Mouse (Mus musculus) kidney, embryonic 16.5 days (tissue): ENCODE measurements around the gene Zfp867. TPM values are rescaled to one million over a fixed set of nuclear protein-coding genes. Genes with fewer than 3 reads are reported as not detected.
A peak's percentile ranks its signal among the peaks of the same experiment; 100 is the strongest.

Experiments used
- ATAC-seq: fragments of 200-750 bp; cut with Nextera tagmentation; 2 replicates; pipeline ENCODE4 v1.8.0; 2017; ENCODE audit warnings: moderate TSS enrichment; ENCODE audit not compliant: low FRiP score, low TSS enrichment
- H3K27ac ChIP-seq: fragments of 300-500 bp; sonication (generic); 2 replicates; pipeline ENCODE4 v1.5.1; 2014; ENCODE audit warnings: low read length
- H3K27me3 ChIP-seq: fragments of 300-500 bp; sonication (generic); 2 replicates; pipeline ENCODE4 v1.6.1; 2014; ENCODE audit warnings: low read length, control low read depth, mixed read lengths; ENCODE audit not compliant: insufficient read depth
- H3K36me3 ChIP-seq: fragments of 300-500 bp; sonication (generic); 2 replicates; pipeline ENCODE4 v1.6.1; 2014; ENCODE audit warnings: low read length, control low read depth, mixed read lengths; ENCODE audit not compliant: insufficient read depth
- H3K4me1 ChIP-seq: fragments of 300-500 bp; sonication (generic); 2 replicates; pipeline ENCODE4 v1.6.1; 2014; ENCODE audit warnings: low read length, control low read depth, mixed read lengths; ENCODE audit not compliant: insufficient read depth
- H3K4me2 ChIP-seq: fragments of 300-500 bp; sonication (generic); replicated peaks from 2 replicates; pipeline ENCODE4 v1.6.1; 2014; ENCODE audit warnings: low read depth, low read length
- H3K4me3 ChIP-seq: fragments of 300-500 bp; sonication (generic); 2 replicates; pipeline ENCODE4 v1.5.1; 2014; ENCODE audit warnings: mild to moderate bottlenecking, low read length
- H3K9ac ChIP-seq: fragments of 300-500 bp; sonication (generic); replicated peaks from 2 replicates; pipeline ENCODE4 v1.6.1; 2014; ENCODE audit warnings: low read length
- H3K9me3 ChIP-seq: fragments of 300-500 bp; sonication (generic); 2 replicates; pipeline ENCODE4 v1.6.1; 2016; ENCODE audit warnings: low read length, control low read depth
- WGBS: fragments of 180-500 bp; shearing (Covaris S2); extraction: QIAGEN DNeasy Blood & Tissue Kit; methylation state at CpG from one replicate; pipeline ENCODE4 v1.1.7; 2014; 5-methylcytosine and 5-hydroxymethylcytosine counted together
- polyA plus RNA-seq: library from polyadenylated mRNA; unstranded; fragments of >200 nt; fragmentation: Nextera tagmentation; extraction: Ambion mirVana; gene quantifications from 2 replicates; pipeline ENCODE4 v1.2.1, GENCODE M21; 2015

The Zfp867 gene
- polyA plus RNA-seq, 1 experiment from 2014 or later, result 9.3 TPM

GRCm38 (mm10) chr11:59505839-59506712 is 33.8 kb upstream of the Zfp867 start:
- Histone ChIP-seq H3K27me3 (no peaks in the 10 kb centered on the region), H3K9ac (peak overlapping the region; percentile 99), H3K4me1 (peaks cover 19% of the 10 kb centered on the region), H3K4me2 (peak overlapping the region; percentile 95), H3K36me3 (peaks cover 34% of the 10 kb centered on the region), H3K27ac (peak overlapping the region; percentile 95), H3K4me3 (peak overlapping the region; percentile 68), H3K9me3 (no peaks in the 10 kb centered on the region)
- peak; percentile 96 for ATAC-seq
- WGBS, result 1% methylated on average over 64 of the region's 71 CpGs

- H3K9ac ChIP-seq, result peak overlapping the region; percentile 99
- peak; percentile 53 for ATAC-seq
- under 1% methylated on average over 21 of the region's 21 CpGs for WGBS
- peaks cover 19% of the 10 kb centered on the region for H3K4me1 ChIP-seq
- H3K36me3 ChIP-seq, result peaks cover 37% of the 10 kb centered on the region
- H3K27ac ChIP-seq, result peak overlapping the region; percentile 95
- H3K27me3 ChIP-seq, result no peaks in the 10 kb centered on the region
- peak overlapping the region; percentile 68 for H3K4me3 ChIP-seq
- H3K9me3 ChIP-seq, result no peaks in the 10 kb centered on the region
- H3K4me2 ChIP-seq, result peak overlapping the region; percentile 95
These were observed 33.1 kb upstream of the Zfp867 start for GRCm38 (mm10) chr11:59505351-59505838.

GRCm38 (mm10) chr11:59501978-59502700 is 29.9 kb upstream of the Zfp867 start:
- ATAC-seq, result no peak
- H3K36me3 ChIP-seq, result peaks cover 68% of the 10 kb centered on the region
- WGBS, result 85% methylated on average over 5 of the region's 5 CpGs

GRCm38 (mm10) chr11:59497747-59498146 is 25.5 kb upstream of the Zfp867 start:
- no peaks in the 10 kb centered on the region for H3K27me3 ChIP-seq
- 92% methylated on average over 7 of the region's 7 CpGs for WGBS
- H3K9ac ChIP-seq, result no peak overlapping the region
- no peaks in the 10 kb centered on the region; the same call in 1 of the 2 replicates for H3K9me3 ChIP-seq
- H3K27ac ChIP-seq, result no peak overlapping the region
- no peaks in the 10 kb centered on the region for H3K4me1 ChIP-seq
- no peak for ATAC-seq
- H3K36me3 ChIP-seq, result peaks cover 96% of the 10 kb centered on the region
- no peak overlapping the region for H3K4me3 ChIP-seq
- H3K4me2 ChIP-seq, result no peak overlapping the region

More at GRCm38 (mm10) chr11:59501978-59502700, 29.9 kb upstream of the Zfp867 start:
- Histone ChIP-seq H3K27me3 (no peaks in the 10 kb centered on the region), H3K4me3 (no peak overlapping the region), H3K4me1 (peaks cover 12% of the 10 kb centered on the region), H3K27ac (no peak overlapping the region), H3K9ac (no peak overlapping the region), H3K4me2 (no peak overlapping the region), H3K9me3 (no peaks in the 10 kb centered on the region; the same call in 1 of the 2 replicates)

GRCm38 (mm10) chr11:59496672-59497310 is 24.5 kb upstream of the Zfp867 start:
- no peaks in the 10 kb centered on the region for H3K27me3 ChIP-seq
- WGBS, result 84% methylated on average over 6 of the region's 6 CpGs

GRCm38 (mm10) chr11:59486222-59486621 is 13.9 kb upstream of the Zfp867 start:
- 85% methylated on average over 8 of the region's 8 CpGs for WGBS
- ATAC-seq, result no peak
- Histone ChIP-seq H3K27me3 (no peaks in the 10 kb centered on the region), H3K9ac (no peak overlapping the region), H3K4me3 (no peak overlapping the region), H3K27ac (no peak overlapping the region), H3K4me1 (no peaks in the 10 kb centered on the region), H3K4me2 (no peak overlapping the region), H3K9me3 (no peaks in the 10 kb centered on the region), H3K36me3 (peaks cover 42% of the 10 kb centered on the region)

More at GRCm38 (mm10) chr11:59496672-59497310, 24.5 kb upstream of the Zfp867 start:
- Histone ChIP-seq H3K4me1 (no peaks in the 10 kb centered on the region), H3K36me3 (peaks cover 96% of the 10 kb centered on the region), H3K4me2 (no peak overlapping the region), H3K9me3 (no peaks in the 10 kb centered on the region; the same call in 1 of the 2 replicates), H3K9ac (no peak overlapping the region), H3K4me3 (no peak overlapping the region), H3K27ac (no peak overlapping the region)
- no peak for ATAC-seq

GRCm38 (mm10) chr11:59485641-59486040 is 13.4 kb upstream of the Zfp867 start:
- Histone ChIP-seq H3K4me2 (no peak overlapping the region), H3K4me1 (no peaks in the 10 kb centered on the region), H3K4me3 (no peak overlapping the region), H3K9me3 (no peaks in the 10 kb centered on the region), H3K36me3 (peaks cover 37% of the 10 kb centered on the region), H3K27me3 (no peaks in the 10 kb centered on the region), H3K27ac (no peak overlapping the region), H3K9ac (no peak overlapping the region)
- ATAC-seq, result no peak
- WGBS, result 56% methylated on average over 2 of the region's 2 CpGs

- WGBS, result 8% methylated on average over 2 of the region's 2 CpGs
These were observed 10.9 kb upstream of the Zfp867 start for GRCm38 (mm10) chr11:59483212-59483611.

GRCm38 (mm10) chr11:59477240-59477639 is 5.0 kb upstream of the Zfp867 start:
- no peak overlapping the region for H3K27ac ChIP-seq
- no peaks in the 10 kb centered on the region for H3K4me1 ChIP-seq
- no peaks in the 10 kb centered on the region for H3K9me3 ChIP-seq
- no peak overlapping the region for H3K9ac ChIP-seq
- no peak overlapping the region for H3K4me2 ChIP-seq
- H3K27me3 ChIP-seq, result no peaks in the 10 kb centered on the region
- H3K36me3 ChIP-seq, result no peaks in the 10 kb centered on the region
- no peak for ATAC-seq
- 66% methylated on average over 6 of the region's 6 CpGs for WGBS
- no peak overlapping the region for H3K4me3 ChIP-seq

More at GRCm38 (mm10) chr11:59483212-59483611, 10.9 kb upstream of the Zfp867 start:
- H3K27me3 ChIP-seq, result no peaks in the 10 kb centered on the region
- no peak overlapping the region for H3K9ac ChIP-seq
- no peaks in the 10 kb centered on the region for H3K9me3 ChIP-seq
- peaks cover 24% of the 10 kb centered on the region for H3K36me3 ChIP-seq
- no peak overlapping the region for H3K4me2 ChIP-seq
- no peak overlapping the region for H3K27ac ChIP-seq
- H3K4me1 ChIP-seq, result no peaks in the 10 kb centered on the region
- ATAC-seq, result no peak
- no peak overlapping the region for H3K4me3 ChIP-seq
